7 mouse cellular contexts compared by ENCODE assay signal in the genomic region with DNA sequence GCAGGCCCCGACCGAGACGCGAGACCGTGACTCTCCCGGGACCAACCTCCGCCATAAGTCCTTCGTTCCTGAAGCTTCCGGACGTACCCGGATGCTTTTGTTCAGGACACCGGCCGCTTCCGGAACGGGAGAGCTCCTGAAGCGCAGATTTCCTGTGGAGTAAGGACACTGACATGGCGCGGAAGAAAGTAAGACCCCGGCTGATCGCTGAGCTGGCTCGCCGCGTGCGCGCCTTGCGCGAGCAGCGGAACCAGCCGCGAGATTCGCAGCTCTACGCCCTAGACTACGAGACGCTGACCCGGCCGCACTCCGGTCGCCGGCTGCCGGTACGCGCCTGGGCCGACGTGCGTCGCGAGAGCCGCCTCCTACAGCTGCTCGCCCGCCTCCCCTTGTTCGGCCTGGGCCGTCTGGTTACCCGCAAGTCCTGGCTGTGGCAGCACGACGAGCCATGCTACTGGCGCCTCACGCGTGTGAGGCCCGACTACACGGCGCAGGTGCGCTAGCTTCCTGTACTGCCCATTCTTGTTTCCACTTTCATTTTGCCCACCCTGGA. TPM values are rescaled to one million over a fixed set of nuclear protein-coding genes. Genes with fewer than 3 reads are reported as not detected.
A peak's percentile ranks its signal among the peaks of the same experiment; 100 is the strongest.
DNase-seq lines count a peak whose midpoint lies in the region; ATAC-seq lines count a peak whose summit lies in the region.

Gene Eme2, minus strand, starts transcription at position 93 of the 553 bp plus-strand sequence.
Gene Mrps34, plus strand, starts transcription at position 122 of the 553 bp plus-strand sequence.

- peak; percentile 71 for ATAC-seq in inflammation-experienced regulatory T-cells, adult 6 months

- intact Hi-C loops in left cerebral cortex, postnatal 25 days (cut with DNase I): no loop called here

- DNase-seq in adrenal gland, adult 8-10 months: peak; percentile 81
- peak; percentile 94 for DNase-seq in embryo, embryonic 11 days
- peak; percentile 78 for DNase-seq in gastrocnemius, postnatal 25 days
- peak; percentile 88 to 92 for DNase-seq in left cerebral cortex, postnatal 25 days (ENCODE audit: low spot score in 2 of 2)
- DNase-seq in mesoderm, embryonic 11.5 days (ENCODE audit: low read depth, low spot score): peak; percentile 91
- DNase-seq in right cerebral cortex, postnatal 25 days: peak; percentile 86

RNA-seq across cellular contexts. Expression of gene Eme2, which starts in this region (rescaled TPM):
- total RNA-seq in adrenal gland, adult 8-10 months (2022): 10 to 100 TPM; 43.6 to 80.7 (median 66.3) TPM
- 10 to 100 TPM in 1 of 2 experiments, 1 to 10 TPM in 1; 8.8 to 10.4 TPM for total RNA-seq in gastrocnemius, postnatal 25 days (2021)
- 10 to 100 TPM; 16.4 to 26.2 (median 26.1) TPM for polyA plus RNA-seq in inflammation-experienced regulatory T-cells, adult 6 months (2017; shearing (Covaris generic))
- 10 to 100 TPM; 52.9 to 59.1 TPM for total RNA-seq in left cerebral cortex, postnatal 25 days (2021)

RNA-seq across cellular contexts. Expression of gene Mrps34, which starts in this region (rescaled TPM):
- total RNA-seq in adrenal gland, adult 8-10 months (2022): 100 to 1,000 TPM; 120 to 201 (median 138) TPM
- total RNA-seq in gastrocnemius, postnatal 25 days (2021): 100 to 1,000 TPM in 1 of 2 experiments, 10 to 100 TPM in 1; 85.9 to 105 TPM
- 10 to 100 TPM; 68.7 to 85.6 (median 71.2) TPM for polyA plus RNA-seq in inflammation-experienced regulatory T-cells, adult 6 months (2017; shearing (Covaris generic))
- 10 to 100 TPM; 64.6 to 69.9 TPM for total RNA-seq in left cerebral cortex, postnatal 25 days (2021)

Comparison
In these comparisons a context has a peak if more than half of its experiments do, and no peak if none do; other contexts are left out.
1. Peak in every context shown above with its lines: DNase-seq and ATAC-seq.